Mouse (Mus musculus) ES-E14 (cell line): ENCODE measurements at regions not wholly inside any gene's neighbourhood (a gene's known extent, or its start where the extent isn't known, plus 50 kb on each side); places are given as distances from the start of the nearest gene placed in this dataset.

Source experiments
- DNase-seq: peaks from one replicate; pipeline ENCODE4 v3.0.0-alpha.2; 2013; ENCODE audit warnings: low read depth, low spot score
- H3K27ac ChIP-seq: 2 replicates; pipeline ENCODE4 v1.5.1; 2012; ENCODE audit warnings: low read depth, mild to moderate bottlenecking, low read length, moderate library complexity, mixed read lengths; ENCODE audit not compliant: poor library complexity, insufficient read depth, severe bottlenecking
- H3K36me3 ChIP-seq: 2 replicates; pipeline ENCODE4 v1.6.1; 2012; ENCODE audit warnings: mild to moderate bottlenecking, low read length, moderate library complexity, mixed read lengths; ENCODE audit not compliant: control insufficient read depth, poor library complexity, insufficient read depth, severe bottlenecking
- H3K4me1 ChIP-seq, 2 experiments: fragments of 150-350 bp in 1 of 2; sonication (generic) in 1 of 2; 2 replicates each; pipeline ENCODE4 v1.6.1; 2012; ENCODE audit warnings: low read length in 2 of 2, mild to moderate bottlenecking in 1 of 2, mixed read lengths in 1 of 2; ENCODE audit not compliant: control insufficient read depth in 2 of 2, insufficient read depth in 2 of 2, poor library complexity in 1 of 2
- H3K4me3 ChIP-seq, 2 experiments: fragments of 150-350 bp in 1 of 2; sonication (generic) in 1 of 2; 2 replicates each; pipeline ENCODE4 v1.5.1; 2012; ENCODE audit warnings: low read length in 2 of 2, low read depth in 1 of 2, mild to moderate bottlenecking in 1 of 2, mixed read lengths in 1 of 2; ENCODE audit not compliant: insufficient read depth in 1 of 2, poor library complexity in 1 of 2, severe bottlenecking in 1 of 2
- H3K9ac ChIP-seq: 2 replicates; pipeline ENCODE4 v1.6.1; 2012; ENCODE audit warnings: low read depth, mild to moderate bottlenecking, low read length, mixed read lengths; ENCODE audit not compliant: poor library complexity, insufficient read depth, severe bottlenecking
- H3K9me3 ChIP-seq: fragments of 150-350 bp; sonication (generic); 2 replicates; pipeline ENCODE4 v1.6.1; 2012; ENCODE audit warnings: low read depth, mild to moderate bottlenecking, low read length; ENCODE audit not compliant: control insufficient read depth, insufficient read depth
- CHD2 ChIP-seq: IDR thresholded peaks from 2 replicates; pipeline ENCODE4 v1.6.1; 2014; ENCODE audit warnings: mild to moderate bottlenecking, low read depth, low read length, inconsistent platforms
- HCFC1 ChIP-seq: IDR thresholded peaks from 2 replicates; pipeline ENCODE4 v1.6.1; 2012; ENCODE audit warnings: low read length, inconsistent platforms, borderline replicate concordance; ENCODE audit not compliant: insufficient read depth
- MAFK ChIP-seq: IDR thresholded peaks from 2 replicates; pipeline ENCODE4 v1.6.1; 2014; ENCODE audit warnings: mild to moderate bottlenecking, low read depth, low read length, inconsistent platforms; ENCODE audit not compliant: insufficient read depth
- ZC3H11A ChIP-seq: IDR thresholded peaks from 2 replicates; pipeline ENCODE4 v1.6.1; 2012; ENCODE audit warnings: low read depth, mild to moderate bottlenecking, inconsistent platforms, low read length, borderline replicate concordance
- ZNF384 ChIP-seq: IDR thresholded peaks from 2 replicates; pipeline ENCODE4 v1.6.1; 2012; ENCODE audit warnings: low read depth, low read length, inconsistent platforms
- in situ Hi-C, 2 experiments: fragments of 600-800 bp; cut with MboI; formaldehyde crosslinking; loops; one replicate each; pipeline ENCODE4 v1.15.1; 2025; ENCODE audit warnings: low sequenced_read_pairs in 2 of 2, inconsistent platforms in 1 of 2; ENCODE audit not compliant: unreplicated experiment in 2 of 2

- no peak for TF ChIP-seq CHD2
- TF ChIP-seq ZC3H11A, result no peak
- TF ChIP-seq HCFC1, result no peak
- TF ChIP-seq MAFK, result no peak
- no peak for TF ChIP-seq ZNF384
- DNase-seq, result no peak
- H3K4me3 ChIP-seq, result no peak overlapping the region
- H3K27ac ChIP-seq, result no peak overlapping the region
- in situ Hi-C loops, result no loop called here
- no peaks in the 10 kb centered on the region for H3K36me3 ChIP-seq
- H3K9me3 ChIP-seq, result no peaks in the 10 kb centered on the region
- H3K4me1 ChIP-seq, result no peaks in the 10 kb centered on the region
- H3K9ac ChIP-seq, result no peak overlapping the region
Observed at GRCm38 (mm10) chr8:35182141-35182540, 583.4 kb upstream of the Gm19410 start.

- no peak overlapping the region for H3K4me3 ChIP-seq
- no peaks in the 10 kb centered on the region for H3K9me3 ChIP-seq
- H3K9ac ChIP-seq, result no peak overlapping the region
- no peaks in the 10 kb centered on the region for H3K4me1 ChIP-seq
- in situ Hi-C loops, result no loop called here
- no peak for DNase-seq
- H3K36me3 ChIP-seq, result no peaks in the 10 kb centered on the region
- no peak for TF ChIP-seq ZC3H11A
- no peak for TF ChIP-seq HCFC1
- no peak for TF ChIP-seq ZNF384
- no peak for TF ChIP-seq MAFK
- no peak for TF ChIP-seq CHD2
- no peak overlapping the region for H3K27ac ChIP-seq
Observed at GRCm38 (mm10) chr8:35183423-35183822, 582.2 kb upstream of the Gm19410 start.

- Histone ChIP-seq H3K27ac (no peak overlapping the region), H3K9me3 (no peaks in the 10 kb centered on the region), H3K9ac (no peak overlapping the region), H3K36me3 (no peaks in the 10 kb centered on the region), H3K4me1 (no peaks in the 10 kb centered on the region), H3K4me3 (no peak overlapping the region)
- in situ Hi-C loops, result no loop called here
- DNase-seq, result no peak
- no peak for TF ChIP-seq ZNF384
- TF ChIP-seq CHD2, result no peak
- TF ChIP-seq MAFK, result no peak
- TF ChIP-seq HCFC1, result no peak
- TF ChIP-seq ZC3H11A, result no peak
Observed at GRCm38 (mm10) chr8:35185165-35185564, 580.4 kb upstream of the Gm19410 start.

GRCm38 (mm10) chr8:35188531-35188930 lies 577.1 kb upstream of the Gm19410 start:
- in situ Hi-C loops, result no loop called here
- TF ChIP-seq MAFK (no peak), CHD2 (no peak), ZC3H11A (no peak), ZNF384 (no peak), HCFC1 (no peak)

GRCm38 (mm10) chr8:35189695-35190094 lies 575.9 kb upstream of the Gm19410 start:
- no peaks in the 10 kb centered on the region for H3K9me3 ChIP-seq
- TF ChIP-seq ZC3H11A (no peak), CHD2 (no peak), HCFC1 (no peak), ZNF384 (no peak), MAFK (no peak)
- in situ Hi-C loops, result no loop called here
- no peaks in the 10 kb centered on the region for H3K36me3 ChIP-seq
- no peak for DNase-seq
- peaks cover 0 to 5% of the 10 kb centered on the region in 2 experiments; a peak in 1 of 4 replicates for H3K4me1 ChIP-seq
- no peak overlapping the region for H3K27ac ChIP-seq
- no peak overlapping the region for H3K4me3 ChIP-seq
- H3K9ac ChIP-seq, result no peak overlapping the region

More at GRCm38 (mm10) chr8:35188531-35188930, 577.1 kb upstream of the Gm19410 start:
- Histone ChIP-seq H3K4me1 (no peaks in the 10 kb centered on the region), H3K9me3 (no peaks in the 10 kb centered on the region), H3K4me3 (no peak overlapping the region), H3K9ac (no peak overlapping the region), H3K36me3 (no peaks in the 10 kb centered on the region), H3K27ac (no peak overlapping the region)
- DNase-seq, result no peak
